Mouse (Mus musculus) monocyte, adult 2 months (primary cell): ENCODE measurements around the gene Cdc45.

ENCODE experiments used
- DNase-seq, 2 experiments: peaks; one replicate each; pipeline ENCODE4 v3.0.0; 2022; ENCODE audit warnings: low spot score in 2 of 2, low read depth in 1 of 2

The Cdc45 gene

DNA sequence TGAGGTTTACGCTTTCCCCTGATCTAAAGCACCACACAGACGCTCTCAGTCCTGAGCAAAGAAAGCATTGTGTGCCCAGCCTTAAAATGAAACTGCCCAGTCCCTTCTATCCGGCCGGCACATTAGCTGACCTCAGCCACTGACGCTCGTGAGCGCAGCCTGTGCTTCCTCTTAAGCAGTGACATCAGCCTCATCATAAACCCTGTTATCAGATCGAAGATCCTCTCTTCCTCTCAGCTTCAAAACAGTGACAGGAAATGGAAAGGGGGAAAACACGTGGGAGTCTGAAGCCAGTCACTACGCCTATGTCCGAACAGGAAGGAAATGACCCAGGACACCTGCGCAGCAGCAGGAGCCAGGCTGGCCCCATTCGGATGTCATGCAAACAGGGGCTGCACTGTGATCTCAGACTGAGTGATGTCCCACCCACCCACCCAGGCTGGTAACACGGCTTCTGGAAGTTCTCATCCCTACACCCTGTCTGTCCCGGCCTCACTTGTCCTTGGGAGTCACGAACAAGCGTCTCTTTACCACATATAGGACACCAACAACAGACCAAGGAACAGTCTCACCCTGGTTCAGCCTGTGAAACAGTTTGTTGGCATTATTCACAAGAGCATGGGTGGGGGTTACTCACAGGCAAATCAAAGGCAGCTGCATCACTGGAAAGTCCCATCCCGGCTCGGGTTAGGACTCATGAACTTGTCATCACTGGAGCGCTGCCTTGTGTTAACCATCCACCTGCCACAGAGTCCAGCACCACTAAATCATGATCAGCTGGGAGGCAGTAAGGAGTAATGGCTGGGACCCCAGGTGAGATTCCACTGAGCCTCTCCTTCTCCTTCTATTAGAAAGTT is 78.5 kb downstream of the Cdc45 start:
- DNase-seq, result no peak

DNA sequence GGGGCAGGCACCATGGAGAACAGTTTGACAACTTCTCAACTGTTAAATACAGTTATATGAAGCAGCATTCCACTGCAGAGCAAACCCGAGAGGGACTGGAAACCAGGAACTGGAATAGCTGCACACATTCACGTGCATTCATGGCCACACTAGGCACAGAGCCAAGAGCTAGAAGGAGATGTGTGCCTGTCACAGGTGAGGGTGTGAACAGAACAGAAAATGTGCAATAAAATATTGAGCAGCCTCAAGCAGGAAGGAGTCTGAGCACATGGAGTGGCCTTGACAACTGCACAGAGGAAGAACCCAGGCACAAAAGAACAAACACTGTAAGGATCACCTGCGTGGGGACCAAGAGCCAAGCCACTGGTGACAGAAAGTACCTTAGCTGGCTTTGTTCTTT is 81.1 kb downstream of the Cdc45 start:
- DNase-seq, result no peak
